Mouse (Mus musculus): ENCODE measurements around the gene Atad3a.

Atad3a gene

DNA sequence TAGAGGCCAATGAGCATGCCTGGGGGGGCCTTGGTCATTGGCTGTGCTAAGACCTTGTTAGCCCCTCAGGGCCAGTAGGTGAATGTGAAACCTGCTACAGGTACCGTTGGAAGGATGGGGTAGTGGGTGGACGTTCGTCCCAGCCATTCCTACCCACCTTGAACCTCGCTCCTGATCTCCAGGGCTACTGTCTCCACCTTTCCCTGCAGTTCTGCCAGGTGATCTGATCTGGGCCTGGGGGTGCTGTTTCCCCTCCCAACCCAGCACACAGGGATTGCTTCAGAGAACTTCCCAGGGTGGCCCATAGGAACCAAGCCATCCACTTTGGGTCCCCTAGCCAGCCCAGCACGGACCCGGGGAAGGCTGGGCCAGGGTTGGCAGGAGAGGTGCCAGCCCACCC is 21.7 kb downstream of the Atad3a start:
- DNase-seq (ENCODE audit: low spot score): no peak

DNA sequence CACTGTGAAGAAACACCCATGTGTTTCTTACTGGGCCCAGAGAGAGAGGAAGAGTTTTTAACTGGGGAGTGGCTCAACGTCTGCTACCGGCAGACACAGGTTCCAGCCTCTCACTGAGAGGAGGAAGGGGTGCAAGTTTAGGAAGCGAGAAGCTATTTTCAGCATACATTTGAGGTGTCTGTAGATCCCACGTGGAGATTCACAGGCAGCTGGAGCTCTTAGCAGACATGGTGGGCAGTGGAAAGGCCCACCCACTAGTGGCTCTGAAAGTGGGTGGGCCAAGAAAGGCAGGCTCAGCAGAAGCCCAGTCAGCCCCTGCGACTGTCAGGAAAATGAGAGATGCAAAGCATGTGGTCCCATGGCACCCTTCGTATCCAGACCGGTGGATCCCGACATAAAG is 22.6 kb downstream of the Atad3a start:
- no peak for DNase-seq (ENCODE audit: low spot score)

DNA sequence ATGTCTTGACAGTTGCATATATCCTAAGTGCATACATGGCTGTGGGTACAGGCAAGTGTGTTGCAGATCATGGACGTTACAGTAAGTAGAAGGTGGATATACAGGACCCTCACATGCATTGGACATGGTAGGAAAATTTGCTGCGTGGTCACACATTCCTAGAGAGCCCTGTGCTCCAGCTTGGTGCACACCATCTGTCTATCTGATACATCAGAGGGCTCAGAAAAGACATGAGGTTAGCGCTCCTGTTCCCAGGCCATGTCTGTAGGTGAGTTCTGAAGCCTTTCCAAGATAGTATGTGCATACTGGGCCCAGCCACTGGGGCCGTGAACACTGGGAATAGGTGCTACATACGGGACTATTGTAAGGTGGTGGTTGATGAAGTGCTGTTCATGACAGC is 24.5 kb downstream of the Atad3a start:
- DNase-seq (ENCODE audit: low spot score): no peak

DNA sequence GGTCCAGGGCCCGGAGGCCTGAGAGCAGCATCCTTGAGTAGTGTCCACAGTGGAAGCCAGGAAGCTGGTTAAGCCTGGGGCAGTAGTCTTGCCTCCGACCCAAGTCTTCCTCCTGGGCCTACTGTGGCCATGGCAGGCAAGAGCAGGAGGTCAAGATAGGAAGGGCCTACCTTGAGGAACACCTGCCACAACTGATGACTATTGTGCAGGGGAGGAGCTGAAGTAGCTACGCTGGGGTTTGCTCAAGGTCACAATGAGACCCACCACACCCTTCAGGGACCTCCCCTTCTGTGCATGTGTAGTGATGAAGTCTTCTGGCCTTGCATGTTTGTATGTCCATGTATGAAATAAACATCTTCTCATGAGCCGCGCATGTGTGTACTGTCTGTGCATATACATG is 25.1 kb downstream of the Atad3a start:
- no peak for DNase-seq (ENCODE audit: low spot score)

DNA sequence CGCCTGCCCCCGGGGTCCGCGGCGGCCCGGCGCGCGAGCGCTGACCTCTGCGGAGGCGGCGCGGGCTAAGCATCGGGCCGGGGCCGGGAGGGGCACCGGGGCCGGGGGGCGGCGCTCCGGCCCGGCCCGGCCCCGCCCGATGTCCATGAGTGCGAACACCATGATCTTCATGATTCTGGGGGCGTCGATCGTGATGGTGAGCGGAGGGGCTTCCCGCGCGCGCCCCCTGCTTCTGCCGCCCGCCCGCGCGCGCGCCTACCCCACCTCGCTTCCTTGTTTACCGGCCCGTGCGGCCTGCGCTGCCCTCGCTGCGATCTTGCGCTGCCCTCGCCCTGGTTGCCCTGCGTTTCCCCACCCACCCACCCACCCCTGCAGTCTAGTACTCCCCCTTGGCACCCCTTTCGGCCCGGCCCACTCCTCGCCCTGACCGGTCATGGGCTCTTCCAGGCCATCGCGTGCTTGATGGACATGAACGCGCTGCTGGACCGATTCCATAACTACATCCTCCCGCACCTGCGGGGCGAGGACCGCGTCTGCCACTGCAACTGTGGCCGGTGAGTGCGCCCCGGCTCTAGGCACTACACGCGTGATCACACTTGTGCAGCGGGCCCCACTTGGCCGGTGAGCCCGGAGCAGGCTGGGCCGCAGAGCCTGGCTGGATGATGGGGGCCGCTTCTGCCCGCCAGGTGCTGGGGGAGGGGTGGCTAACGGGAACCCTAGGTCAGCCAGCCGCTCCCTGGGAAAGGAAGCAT is 25.8 kb downstream of the Atad3a start:
- DNase-seq (ENCODE audit: low spot score): no peak

DNA sequence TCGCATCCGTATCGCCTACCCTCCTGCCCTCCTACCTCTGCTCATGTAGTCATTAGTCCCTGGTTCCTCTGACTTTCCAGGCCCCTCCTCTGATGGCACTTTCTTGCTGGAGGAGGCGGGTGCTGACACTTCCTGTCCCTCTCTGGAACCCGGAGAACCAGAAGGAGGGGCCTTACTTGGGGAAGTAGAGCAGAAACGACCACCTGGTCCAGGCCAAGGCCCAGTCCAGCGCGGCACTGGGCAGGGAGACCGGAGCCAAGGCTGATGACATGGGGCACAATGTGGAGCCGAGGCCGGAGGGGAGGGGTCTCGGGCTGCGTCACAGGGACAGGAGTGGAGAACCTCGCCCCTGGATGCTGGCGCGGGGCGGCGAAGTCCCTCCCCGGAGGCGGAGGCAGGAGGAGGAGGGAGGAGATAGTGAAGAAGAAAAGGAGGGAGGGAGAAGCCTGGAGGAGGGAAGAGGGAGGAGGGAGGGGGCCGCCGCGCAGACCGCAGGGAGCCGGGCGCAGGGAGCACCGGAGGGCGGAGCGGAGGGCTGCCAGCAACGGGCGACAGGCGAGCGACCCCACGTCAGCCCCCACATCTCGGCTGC is 26.4 kb downstream of the Atad3a start, which contains the start of gene Tmem240:
Tmem240 (plus strand) TSS at position 451 of the 592 bp plus-strand sequence.
- peak; percentile 91 for DNase-seq (ENCODE audit: low spot score)

DNA sequence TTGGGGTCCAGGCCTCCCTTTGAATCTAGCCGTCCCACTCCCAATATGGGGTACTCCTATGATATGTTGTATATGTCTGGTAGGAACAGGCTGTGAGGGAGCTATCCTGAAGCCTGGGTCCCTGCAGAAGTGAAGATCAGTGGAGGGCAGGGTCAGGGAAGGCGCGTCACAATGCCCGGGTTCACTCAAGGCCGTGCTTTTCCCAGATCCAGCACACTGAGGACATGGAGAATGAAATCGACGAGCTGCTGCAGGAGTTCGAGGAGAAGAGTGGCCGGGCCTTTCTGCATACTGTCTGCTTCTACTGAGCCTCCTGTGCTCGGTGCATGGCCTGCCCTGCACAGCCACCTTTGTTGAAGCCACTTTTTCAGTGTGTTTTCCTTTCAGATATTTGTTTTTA is 27.6 kb downstream of the Atad3a start:
- DNase-seq (ENCODE audit: low spot score): no peak

DNA sequence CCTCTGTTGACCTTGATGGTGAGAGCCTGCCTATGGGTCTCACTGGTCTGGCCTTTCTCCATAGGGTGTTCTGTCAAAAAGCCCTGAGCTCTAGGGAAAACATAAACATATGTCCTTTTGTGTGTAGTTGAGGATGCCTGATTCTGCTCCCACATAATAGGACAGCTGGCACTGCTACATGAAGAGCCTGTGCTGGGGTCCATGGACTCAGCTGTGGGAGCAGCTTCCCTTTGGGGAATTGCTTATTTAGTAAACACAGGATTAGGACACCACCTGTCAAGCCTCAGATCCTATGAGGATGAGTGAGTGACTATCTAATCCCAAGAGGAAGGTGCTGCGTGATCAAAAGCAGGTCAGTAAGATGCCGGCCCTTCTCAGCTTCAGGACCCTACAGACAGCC is 32.9 kb downstream of the Atad3a start:
- no peak for DNase-seq (ENCODE audit: low spot score)

DNA sequence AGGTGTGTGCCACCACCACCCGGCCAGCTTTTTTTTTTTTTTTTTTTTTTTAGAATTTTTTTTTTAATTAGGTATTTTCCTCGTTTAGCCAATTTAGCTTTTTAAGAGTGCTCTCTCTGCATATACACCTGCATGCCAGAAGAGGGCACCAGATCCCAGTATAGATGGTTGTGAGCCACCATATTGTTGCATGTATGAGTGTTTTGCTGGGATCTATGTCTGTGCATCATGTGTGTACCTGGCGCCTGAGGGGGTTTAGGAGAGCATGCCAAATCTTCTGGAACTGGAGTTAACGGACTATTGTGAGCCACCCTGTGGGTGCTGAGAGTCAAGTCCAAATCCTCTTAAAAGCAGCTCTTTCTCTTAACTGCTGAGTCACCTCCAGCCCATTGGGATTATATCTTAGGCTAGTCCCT is 39.2 kb downstream of the Atad3a start:
- no peak for DNase-seq (ENCODE audit: low spot score)

DNA sequence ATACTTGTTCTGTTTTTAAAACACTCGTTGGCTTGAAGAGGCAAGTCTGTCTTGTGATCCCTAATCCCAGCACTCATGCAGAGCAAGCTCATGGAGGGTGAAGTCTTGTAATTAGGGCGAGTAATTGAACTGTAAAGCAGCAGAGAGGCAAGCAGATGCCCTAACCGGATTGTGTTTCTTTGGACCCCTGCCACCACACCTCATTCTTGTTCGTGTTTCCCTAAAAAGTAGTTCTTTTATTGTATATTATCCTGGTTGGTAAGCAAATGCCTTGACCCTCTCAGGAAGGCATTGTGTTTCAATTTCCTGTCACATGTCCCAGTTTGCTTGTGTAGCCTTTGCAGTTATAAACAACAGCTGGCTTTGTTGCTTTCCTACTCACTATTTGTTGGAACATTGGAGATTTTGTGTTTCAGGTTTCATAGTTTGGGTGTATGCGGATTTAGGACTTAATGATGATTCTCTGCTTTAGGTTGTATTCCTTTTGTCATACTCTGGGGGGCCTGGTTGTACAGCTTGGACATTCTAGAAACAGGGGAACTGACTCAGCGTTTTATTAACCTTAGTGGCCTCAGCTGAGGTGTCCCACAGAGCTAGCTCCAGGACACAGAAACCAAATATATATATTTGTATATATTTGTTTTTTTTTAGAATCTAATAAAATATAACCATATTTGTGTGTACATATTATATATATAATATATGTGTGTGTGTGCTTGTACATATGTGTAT is 50.2 kb downstream of the Atad3a start:
- no peak for DNase-seq (ENCODE audit: low spot score)

DNA sequence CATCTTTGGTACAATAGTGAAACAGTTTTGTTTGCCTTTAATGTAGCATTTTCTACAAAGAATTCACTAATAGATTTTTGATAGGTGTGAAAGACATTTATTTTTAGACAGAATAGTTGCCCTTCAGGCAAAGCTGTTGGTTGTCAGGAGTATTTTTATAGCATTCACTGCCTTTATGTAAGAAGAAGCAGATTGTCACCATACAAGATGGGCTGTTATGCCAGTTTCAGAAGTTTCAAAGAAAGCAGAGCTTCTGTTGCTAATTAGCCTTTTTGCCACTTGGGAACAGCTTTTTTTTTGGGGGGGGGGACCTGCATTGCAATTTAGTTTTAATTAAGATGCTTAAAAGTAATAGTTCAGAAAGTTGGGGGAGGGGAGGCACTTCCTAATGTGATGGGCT is 51.9 kb downstream of the Atad3a start:
- DNase-seq (ENCODE audit: low spot score): no peak

DNA sequence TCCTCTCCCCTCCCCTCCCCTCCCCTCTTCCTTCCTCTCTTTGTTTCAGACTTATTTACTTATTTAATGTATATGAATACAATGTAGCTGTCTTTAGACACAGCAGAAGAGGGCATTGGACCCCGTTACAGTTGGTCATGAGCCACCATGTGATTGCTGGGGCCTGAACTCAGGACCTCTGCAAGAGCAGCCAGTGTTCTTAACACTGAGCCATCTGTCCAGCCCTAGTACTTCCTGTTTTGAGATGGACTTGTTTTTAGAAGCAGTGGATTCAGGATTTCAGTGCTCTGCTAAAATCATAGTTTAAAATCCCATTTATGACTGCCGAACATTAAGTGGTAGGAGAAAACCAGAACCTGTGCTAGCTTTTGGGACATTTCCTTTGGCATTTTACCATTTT is 52.3 kb downstream of the Atad3a start:
- no peak for DNase-seq (ENCODE audit: low spot score)

DNA sequence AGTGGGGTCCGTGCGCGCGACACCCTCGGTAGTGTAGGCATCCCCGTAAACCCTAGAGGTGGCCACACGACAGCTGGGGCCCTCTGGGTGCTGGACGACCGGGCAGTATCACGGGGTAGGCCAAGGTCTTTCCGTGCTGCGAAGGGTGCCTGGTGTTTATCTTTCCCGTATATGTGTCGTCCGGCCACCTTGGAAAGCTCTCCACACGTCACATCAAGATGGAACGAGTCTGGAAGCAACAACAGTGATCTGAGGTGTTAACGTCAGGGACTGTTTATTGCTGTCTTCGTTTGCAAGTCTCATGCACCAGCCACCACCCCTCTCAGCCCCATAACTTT is 55.3 kb downstream of the Atad3a start:
- DNase-seq (ENCODE audit: low spot score): no peak

DNA sequence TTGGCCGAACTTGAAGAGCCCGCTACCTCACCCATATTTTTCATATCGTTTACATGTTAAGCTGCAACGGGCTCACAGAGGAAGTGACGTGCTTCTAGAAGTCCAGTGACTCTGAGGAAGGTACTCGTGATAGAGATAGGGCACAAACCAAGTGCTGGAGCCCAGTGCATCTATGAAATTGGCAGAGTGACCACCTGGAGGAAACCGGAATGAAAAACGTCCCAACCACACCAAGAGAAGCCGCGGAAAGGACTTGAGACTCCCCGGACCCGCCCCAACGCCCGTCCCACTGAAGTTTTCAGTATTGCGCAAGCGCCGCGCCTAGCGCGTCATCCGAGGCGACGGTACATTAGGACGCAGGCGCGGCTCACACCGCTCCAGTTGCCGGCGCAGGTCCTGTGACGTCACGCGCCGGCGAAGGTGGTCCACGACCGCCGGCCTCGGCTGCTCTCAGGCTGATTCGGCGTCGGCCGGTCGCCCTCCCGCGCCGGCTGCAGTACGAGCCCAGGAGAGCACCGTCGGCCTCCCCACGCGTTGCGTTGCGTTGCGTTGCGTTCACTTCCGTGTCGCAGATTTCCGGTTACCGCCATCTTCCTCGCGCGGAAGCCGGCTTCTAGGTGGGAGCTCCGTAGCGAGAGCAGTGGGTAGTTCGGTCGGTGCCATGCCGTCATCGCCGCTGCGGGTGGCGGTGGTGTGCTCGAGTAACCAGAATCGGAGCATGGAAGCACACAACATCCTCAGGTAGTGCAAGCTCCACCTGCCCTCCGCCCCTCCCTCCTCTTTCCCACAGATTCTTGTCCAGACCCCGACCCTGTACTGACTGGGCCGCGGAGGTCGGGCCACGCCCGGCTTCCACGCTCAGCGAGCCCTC is 55.9 kb downstream of the Atad3a start, which contains the start of gene Ssu72:
Ssu72 (plus strand) TSS at position 80 of the 871 bp plus-strand sequence.
- peak; percentile 95 for DNase-seq (ENCODE audit: low spot score)

DNA sequence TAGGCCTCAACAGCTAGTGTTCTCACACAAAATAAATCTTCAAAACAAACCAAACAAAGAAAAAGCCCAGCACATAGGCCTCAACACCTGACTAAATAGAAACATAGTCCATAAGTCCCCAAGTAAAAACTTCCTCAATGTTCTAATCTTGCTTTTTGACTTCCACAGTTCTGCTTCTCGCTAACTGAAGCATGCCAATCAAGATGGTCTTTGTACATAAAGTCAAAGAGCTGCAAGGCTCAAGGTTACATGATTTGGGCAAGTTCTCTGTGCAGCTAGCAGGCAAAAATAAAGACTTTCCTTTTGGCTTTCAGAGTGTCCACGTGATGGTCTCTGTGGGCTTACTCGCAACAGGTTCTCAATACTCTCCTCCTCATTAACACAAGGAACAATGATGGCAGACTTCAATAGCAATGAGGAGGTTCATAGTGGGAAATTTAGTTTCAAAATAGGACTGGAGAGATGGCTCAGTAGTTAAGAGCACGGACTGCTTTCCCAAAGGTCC is 57.4 kb downstream of the Atad3a start:
- DNase-seq (ENCODE audit: low spot score): no peak

DNA sequence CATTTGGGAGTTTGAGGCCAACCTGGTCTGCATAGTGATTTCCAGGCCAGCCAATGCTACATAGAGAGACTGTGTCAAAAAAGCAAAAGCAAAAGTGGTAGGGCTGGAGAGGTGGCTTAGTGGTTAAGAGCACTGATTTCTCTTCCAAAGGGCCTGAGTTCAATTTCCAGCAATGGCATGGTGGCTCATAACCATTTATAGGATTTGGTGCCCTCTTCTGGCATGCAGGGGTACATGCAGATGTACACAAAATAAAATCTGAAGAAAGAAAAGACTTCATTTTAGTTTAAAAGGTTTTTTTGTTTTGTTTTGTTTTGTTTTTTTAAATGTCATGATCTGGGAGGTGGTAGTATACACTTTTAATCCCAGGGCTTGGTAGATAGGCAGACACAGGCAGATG is 60.5 kb downstream of the Atad3a start:
- no peak for DNase-seq (ENCODE audit: low spot score)

DNA sequence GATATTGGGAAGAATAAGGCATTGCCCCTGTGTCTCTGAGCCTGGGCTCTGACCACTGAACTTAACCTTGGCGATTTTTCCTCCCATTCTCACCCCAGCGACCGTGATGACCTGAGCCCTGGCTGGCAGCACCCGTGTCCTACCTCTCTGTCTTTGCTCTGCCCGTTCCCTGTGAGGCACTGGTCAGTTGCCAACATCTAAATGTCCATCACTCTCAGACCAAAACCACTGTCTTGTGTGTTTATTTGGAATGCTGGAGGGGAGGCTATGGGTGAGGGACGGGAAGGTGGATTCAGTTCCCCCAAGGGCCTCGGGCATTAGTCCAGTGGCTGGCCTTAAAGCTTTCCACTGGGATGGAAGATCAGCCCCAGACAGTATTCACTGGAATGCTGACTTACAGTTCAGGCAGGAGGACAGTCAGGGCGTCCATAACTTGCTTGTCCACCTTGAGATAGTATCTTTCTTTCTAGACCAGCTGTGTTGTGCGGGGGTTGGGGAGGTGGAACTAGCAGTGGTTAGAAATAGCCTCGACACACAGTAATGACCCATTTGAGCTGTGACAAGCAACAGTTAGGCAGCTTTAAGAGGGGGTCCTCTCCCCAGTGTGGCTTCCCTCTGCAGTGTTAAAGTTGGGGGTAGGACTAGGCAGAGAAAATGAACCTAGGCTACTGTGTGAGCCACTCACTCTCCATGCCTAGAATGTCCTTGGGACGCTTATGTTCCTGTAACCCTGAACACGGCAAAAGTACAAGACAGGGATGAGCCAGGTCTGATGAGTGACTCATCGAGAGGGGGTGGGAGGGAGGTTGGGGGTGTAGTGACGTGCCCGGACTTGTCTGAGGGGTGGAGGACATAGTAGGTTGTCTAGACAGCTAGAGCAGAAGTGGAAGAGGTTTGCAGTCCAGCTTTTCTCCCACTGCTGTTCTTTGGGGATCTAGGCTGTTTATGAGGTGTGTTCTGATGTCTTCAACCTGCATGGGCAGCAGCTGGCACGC is 64.3 kb downstream of the Atad3a start:
- no peak for DNase-seq (ENCODE audit: low spot score)

DNA sequence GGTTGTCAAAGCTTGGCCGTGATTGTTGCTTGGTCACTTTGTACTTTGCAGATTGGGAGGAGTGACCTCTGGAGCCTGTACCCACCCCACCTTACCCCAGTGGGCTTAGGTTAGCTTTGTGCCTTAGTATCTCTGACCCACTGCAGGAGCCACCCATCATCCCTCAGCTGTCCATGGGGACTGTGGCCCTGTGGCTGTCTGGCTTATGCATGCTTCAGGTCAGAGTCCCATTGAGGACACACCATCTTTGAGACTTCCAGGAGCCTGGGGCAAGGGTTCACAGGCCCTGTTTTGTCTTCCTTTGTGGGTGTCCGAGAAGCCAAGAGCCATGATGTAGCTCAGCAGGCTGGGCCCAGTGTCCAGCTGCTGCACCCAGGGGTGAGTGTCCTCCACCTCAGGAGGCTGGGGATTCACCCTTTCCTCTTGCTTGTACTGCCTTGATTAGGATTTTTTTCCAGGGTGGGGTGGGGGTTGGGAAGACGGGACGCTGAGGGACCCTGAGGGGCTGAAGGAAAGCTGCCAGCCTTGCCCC is 65.3 kb downstream of the Atad3a start:
- no peak for DNase-seq (ENCODE audit: low spot score)

DNA sequence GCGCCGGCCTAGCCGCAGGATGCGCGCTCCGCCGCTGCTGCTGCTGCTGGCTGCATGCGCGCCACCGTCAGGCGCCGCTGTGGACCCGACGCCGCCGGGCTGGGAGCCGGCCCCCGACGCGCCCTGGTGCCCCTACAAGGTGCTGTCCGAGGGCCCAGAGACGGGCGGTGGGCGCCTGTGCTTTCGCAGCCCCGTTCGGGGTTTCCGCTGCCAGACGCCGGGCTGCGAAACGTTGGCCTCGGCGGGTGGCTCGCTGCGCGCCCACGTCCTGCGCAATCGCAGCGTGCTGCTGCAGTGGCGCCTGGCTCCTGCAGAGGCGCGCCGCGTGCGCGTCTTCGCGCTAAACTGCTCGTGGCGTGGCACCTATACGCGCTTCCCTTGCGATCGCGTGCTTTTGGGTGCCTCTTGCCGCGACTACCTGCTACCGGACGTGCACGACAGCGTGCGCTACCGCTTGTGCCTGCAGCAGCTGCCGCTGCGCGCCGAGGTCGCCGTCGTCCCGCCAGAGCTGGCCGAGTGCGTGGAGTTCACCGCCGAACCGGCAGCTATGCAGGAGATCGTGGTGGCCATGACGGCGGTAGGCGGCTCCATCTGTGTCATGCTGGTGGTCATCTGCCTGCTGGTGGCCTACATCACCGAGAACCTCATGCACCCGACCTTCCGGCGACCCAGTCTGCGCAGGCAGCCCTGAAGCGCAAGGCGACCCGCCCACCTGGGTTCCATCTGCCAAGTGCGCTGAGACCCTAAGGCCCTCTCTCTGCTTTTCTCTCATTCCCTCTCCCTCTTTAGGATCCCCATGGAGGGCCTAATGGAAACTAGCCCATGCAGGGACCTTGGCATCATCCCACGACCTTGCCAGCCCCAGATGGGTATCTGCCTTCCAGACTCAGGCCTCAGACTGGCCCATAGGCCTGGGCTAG is 66.2 kb downstream of the Atad3a start:
- DNase-seq (ENCODE audit: low spot score): peak; percentile 79

DNA sequence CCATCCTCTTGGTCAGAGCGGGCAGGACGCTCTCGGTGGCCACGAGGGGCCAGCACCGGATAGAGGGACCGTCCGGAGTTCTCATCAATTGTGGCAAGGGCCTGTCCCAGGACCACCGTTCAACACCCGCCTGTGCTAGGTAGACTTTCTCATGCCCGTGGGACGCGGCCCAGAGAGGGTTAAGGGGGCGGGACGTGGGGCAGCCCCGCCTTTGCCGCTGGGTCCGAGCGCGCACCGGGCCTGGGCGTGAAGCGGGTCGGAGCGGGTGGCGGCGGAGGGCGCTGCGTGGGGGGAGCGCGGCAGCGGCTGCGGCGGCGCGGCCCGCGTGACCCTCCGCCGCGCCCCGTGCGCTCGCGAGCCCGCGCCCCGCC is 66.8 kb downstream of the Atad3a start, which contains the start of gene Fndc10:
Fndc10 (plus strand) TSS at position 232 of the 371 bp plus-strand sequence.
- DNase-seq (ENCODE audit: low spot score): peak; percentile 74

Data from layer of hippocampus, adult 11-12 months (tissue).